Mouse (Mus musculus): ENCODE measurements around the gene Mdc1. TPM values are rescaled to one million over a fixed set of nuclear protein-coding genes. Genes with fewer than 3 reads are reported as not detected.

The Mdc1 gene
- polyA plus RNA-seq, 1 experiment = 3.2 TPM

DNA sequence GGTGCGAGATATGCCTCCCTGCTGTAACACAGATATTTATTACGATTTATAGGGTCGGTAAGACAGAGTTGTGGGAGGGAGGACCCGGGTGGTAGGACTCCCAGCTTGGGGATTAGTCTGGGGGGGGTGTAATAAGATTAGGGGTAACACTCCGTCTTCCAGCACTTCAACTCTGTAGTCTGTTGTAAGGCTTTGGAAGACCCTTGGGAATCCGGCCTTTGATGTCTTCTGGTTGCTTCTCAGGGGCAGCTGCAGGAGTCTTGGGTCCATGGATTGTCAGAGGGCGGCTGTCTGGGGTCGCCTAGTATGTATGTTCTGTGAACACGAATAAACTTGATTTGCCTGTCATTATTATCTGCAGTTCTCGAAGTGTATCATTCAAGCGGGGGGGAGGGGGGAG, 18.8 kb upstream of the Mdc1 start:
- H3K4me3 ChIP-seq (ENCODE audit: low read depth, low read length) = peak overlapping the region; percentile 74
- H3K36me3 ChIP-seq (ENCODE audit: control insufficient read depth, insufficient read depth, low read length) = peaks cover 9% of the 10 kb centered on the region; the same call in 1 of the 2 replicates
- no peak for TF ChIP-seq CTCF (IDR thresholded peaks at IDR 0.05; ENCODE audit: extremely low read depth, insufficient read length, insufficient replicate concordance, low read depth, low read length)
- no peak; the same call in 1 of the 2 replicates for TF ChIP-seq POLR2A (IDR thresholded peaks at IDR 0.05; ENCODE audit: low read depth, low read length)
- peak overlapping the region; percentile 72 for H3K27ac ChIP-seq (ENCODE audit: insufficient read depth, low read depth, low read length)
- H3K27me3 ChIP-seq (ENCODE audit: control insufficient read depth, insufficient read depth, low read length) = no peaks in the 10 kb centered on the region
- peaks cover 2% of the 10 kb centered on the region; the same call in 1 of the 2 replicates for H3K4me1 ChIP-seq (ENCODE audit: control insufficient read depth, insufficient read depth, insufficient read length, low read length)
- WGBS = 3% methylated on average over 11 of the region's 11 CpGs

DNA sequence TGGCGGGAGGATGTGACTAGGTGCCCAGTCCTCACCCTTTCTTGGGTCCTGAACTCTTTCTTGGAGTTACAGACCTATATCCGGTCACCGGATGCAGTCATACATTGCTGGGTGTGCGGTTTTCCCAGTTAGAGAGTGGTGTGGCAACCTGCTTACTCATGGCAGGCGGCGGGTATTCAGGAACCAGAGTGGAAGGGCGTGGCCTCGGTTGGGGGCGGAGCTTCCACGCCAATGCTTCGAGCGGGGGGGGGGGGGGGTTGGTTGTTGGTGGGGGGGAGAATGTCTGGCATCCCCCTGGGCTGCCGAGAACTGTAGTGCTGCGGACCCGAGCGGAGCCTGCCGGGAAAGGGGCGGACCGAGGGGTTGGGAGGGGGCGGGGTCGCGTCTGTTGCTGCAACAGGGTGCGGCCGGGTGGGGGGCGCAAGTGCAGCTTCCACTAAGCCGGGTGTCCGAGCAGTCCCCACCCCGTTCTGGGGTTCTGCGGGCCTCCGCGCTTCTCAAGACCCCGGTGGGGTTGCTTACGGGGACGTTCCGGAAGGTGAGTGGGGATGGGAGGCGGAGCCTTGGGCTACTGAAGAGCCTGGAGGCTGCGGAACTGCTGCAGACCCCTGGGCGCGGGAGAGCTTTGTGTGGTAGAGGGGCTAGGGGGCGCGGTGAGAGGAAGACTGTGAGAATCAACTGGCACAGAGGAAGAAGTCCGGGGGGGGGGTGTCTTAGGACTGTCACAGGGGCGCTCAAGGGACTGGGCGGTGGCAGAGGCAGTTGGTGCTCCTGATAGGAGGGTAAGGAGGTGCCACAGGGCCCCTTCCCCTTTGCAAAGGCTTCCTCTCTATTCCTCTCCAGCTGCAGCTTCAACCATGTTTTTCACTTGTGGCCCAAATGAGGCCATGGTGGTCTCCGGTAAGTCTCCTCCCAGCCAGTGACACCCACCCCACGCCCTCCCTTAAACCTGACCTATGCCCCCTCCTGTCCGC, 18.1 kb upstream of the Mdc1 start, which contains the start of gene Flot1:
TSS of gene Flot1 (plus strand) at position 267 of the 974 bp plus-strand sequence.
- no peak for TF ChIP-seq CTCF (IDR thresholded peaks at IDR 0.05; ENCODE audit: extremely low read depth, insufficient read length, insufficient replicate concordance, low read depth, low read length)
- peak within 1 kb of the TSS; percentile 74 for H3K4me3 ChIP-seq (ENCODE audit: low read depth, low read length)
- H3K27me3 ChIP-seq (ENCODE audit: control insufficient read depth, insufficient read depth, low read length) = no peaks in the 10 kb centered on the region
- H3K27ac ChIP-seq (ENCODE audit: insufficient read depth, low read depth, low read length) = peak within 1 kb of the TSS; percentile 72
- peaks cover 10% of the 10 kb centered on the region; the same call in 1 of the 2 replicates for H3K36me3 ChIP-seq (ENCODE audit: control insufficient read depth, insufficient read depth, low read length)
- peaks cover 2% of the 10 kb centered on the region; the same call in 1 of the 2 replicates for H3K4me1 ChIP-seq (ENCODE audit: control insufficient read depth, insufficient read depth, insufficient read length, low read length)
- WGBS = under 1% methylated on average over 47 of the region's 47 CpGs

- Histone ChIP-seq H3K36me3 (ENCODE audit: control insufficient read depth, insufficient read depth, low read length) (peaks cover 10% of the 10 kb centered on the region; the same call in 1 of the 2 replicates), H3K4me1 (ENCODE audit: control insufficient read depth, insufficient read depth, insufficient read length, low read length) (peaks cover 4% of the 10 kb centered on the region), H3K27me3 (ENCODE audit: control insufficient read depth, insufficient read depth, low read length) (no peaks in the 10 kb centered on the region), H3K4me3 (ENCODE audit: low read depth, low read length) (no peak overlapping the region), H3K27ac (ENCODE audit: insufficient read depth, low read depth, low read length) (no peak overlapping the region)
- TF ChIP-seq CTCF (IDR thresholded peaks at IDR 0.05; ENCODE audit: extremely low read depth, insufficient read length, insufficient replicate concordance, low read depth, low read length) (peak; percentile 21; the same call in 1 of the 2 replicates), POLR2A (IDR thresholded peaks at IDR 0.05; ENCODE audit: low read depth, low read length) (no peak)
- WGBS = 78% methylated on average over 7 of the region's 7 CpGs
Observed at GRCm38 (mm10) chr17:35824402-35824801, 16.9 kb upstream of the Mdc1 start.

- Histone ChIP-seq H3K27me3 (ENCODE audit: control insufficient read depth, insufficient read depth, low read length) (no peaks in the 10 kb centered on the region), H3K27ac (ENCODE audit: insufficient read depth, low read depth, low read length) (no peak overlapping the region), H3K4me3 (ENCODE audit: low read depth, low read length) (no peak overlapping the region), H3K36me3 (ENCODE audit: control insufficient read depth, insufficient read depth, low read length) (peaks cover 10% of the 10 kb centered on the region; the same call in 1 of the 2 replicates), H3K4me1 (ENCODE audit: control insufficient read depth, insufficient read depth, insufficient read length, low read length) (peaks cover 8% of the 10 kb centered on the region)
- TF ChIP-seq CTCF (IDR thresholded peaks at IDR 0.05; ENCODE audit: extremely low read depth, insufficient read length, insufficient replicate concordance, low read depth, low read length) (no peak), POLR2A (IDR thresholded peaks at IDR 0.05; ENCODE audit: low read depth, low read length) (no peak)
- 84% methylated on average over 13 of the region's 13 CpGs for WGBS
Observed at GRCm38 (mm10) chr17:35825109-35825850, 16.0 kb upstream of the Mdc1 start.

DNA sequence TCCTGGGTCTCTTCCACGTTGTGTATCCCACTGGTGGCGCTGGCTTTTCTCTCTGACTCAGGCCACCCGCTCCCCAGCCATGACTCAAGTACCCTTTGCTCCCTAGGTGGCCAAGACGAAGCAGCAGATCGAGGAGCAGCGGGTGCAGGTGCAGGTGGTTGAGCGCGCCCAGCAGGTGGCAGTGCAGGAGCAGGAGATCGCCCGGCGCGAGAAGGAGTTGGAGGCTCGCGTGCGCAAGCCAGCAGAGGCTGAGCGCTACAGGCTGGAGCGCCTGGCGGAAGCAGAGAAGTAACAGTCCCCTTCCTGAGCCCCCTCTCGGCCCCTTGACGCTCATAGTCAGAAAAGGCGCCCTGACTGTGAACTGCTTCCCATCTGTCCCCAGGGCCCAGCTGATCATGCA, 11.6 kb upstream of the Mdc1 start:
- H3K27ac ChIP-seq (ENCODE audit: insufficient read depth, low read depth, low read length) = no peak overlapping the region
- peaks cover 33% of the 10 kb centered on the region for H3K36me3 ChIP-seq (ENCODE audit: control insufficient read depth, insufficient read depth, low read length)
- no peaks in the 10 kb centered on the region for H3K27me3 ChIP-seq (ENCODE audit: control insufficient read depth, insufficient read depth, low read length)
- peaks cover 6% of the 10 kb centered on the region for H3K4me1 ChIP-seq (ENCODE audit: control insufficient read depth, insufficient read depth, insufficient read length, low read length)
- WGBS = 1% methylated on average over 21 of the region's 21 CpGs
- 0 out of 2 replicates have a peak, but pooled peaks have one; percentile 22 for TF ChIP-seq POLR2A (IDR thresholded peaks at IDR 0.05; ENCODE audit: low read depth, low read length)
- TF ChIP-seq CTCF (IDR thresholded peaks at IDR 0.05; ENCODE audit: extremely low read depth, insufficient read length, insufficient replicate concordance, low read depth, low read length) = peak; percentile 88
- H3K4me3 ChIP-seq (ENCODE audit: low read depth, low read length) = no peak overlapping the region

DNA sequence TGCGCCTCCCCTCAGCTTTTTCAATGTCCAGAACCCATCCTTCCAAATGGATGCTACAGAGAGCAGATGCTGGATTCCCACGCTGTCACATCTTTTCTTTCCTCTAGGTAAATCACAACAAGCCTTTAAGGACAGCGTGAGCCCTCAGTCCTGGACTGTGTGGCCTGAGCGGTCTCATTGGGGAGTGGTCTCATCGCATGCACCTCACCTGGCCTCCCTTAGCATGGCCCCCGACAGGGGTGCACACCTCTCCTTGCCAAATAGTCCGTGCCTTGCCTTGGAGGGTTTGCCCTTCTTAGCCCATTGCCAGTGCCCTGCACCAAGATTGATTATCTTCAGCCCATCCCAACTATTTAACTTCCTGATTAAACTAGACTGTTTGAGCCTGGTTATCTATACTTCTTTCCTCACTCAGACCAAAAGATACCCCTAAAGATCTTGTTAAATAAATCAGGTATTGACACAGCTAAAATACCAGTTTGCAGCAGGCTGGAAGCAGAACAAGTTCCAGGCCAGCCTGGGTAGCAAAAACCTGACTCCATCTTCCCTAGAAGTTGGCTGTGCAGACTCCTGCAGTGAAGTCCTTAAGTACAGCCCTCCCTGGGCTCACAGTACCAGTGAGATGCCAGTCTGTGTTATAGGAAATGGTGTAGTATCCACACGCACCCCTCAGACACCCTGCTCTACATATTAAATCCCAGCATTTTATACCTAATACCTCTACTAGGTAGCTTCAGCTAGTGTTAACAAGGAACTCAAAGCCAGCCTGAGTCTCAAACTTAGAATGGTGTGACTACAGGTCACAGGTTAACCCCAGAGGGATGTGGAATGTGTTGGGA, 8.7 kb upstream of the Mdc1 start:
- no peak overlapping the region for H3K27ac ChIP-seq (ENCODE audit: insufficient read depth, low read depth, low read length)
- WGBS = 67% methylated on average over 8 of the region's 8 CpGs
- H3K27me3 ChIP-seq (ENCODE audit: control insufficient read depth, insufficient read depth, low read length) = no peaks in the 10 kb centered on the region
- no peak for TF ChIP-seq CTCF (IDR thresholded peaks at IDR 0.05; ENCODE audit: extremely low read depth, insufficient read length, insufficient replicate concordance, low read depth, low read length)
- no peak for TF ChIP-seq POLR2A (IDR thresholded peaks at IDR 0.05; ENCODE audit: low read depth, low read length)
- H3K4me3 ChIP-seq (ENCODE audit: low read depth, low read length) = no peak overlapping the region
- H3K4me1 ChIP-seq (ENCODE audit: control insufficient read depth, insufficient read depth, insufficient read length, low read length) = peaks cover 15% of the 10 kb centered on the region
- peaks cover 37% of the 10 kb centered on the region for H3K36me3 ChIP-seq (ENCODE audit: control insufficient read depth, insufficient read depth, low read length)
